Mouse (Mus musculus): ENCODE data around the gene Gm21083.
"Not testable (repeated sequence)": the region's sequence is repeated elsewhere in the genome, so short reads cannot be mapped to it uniquely, and the experiment has no call there.

GRCm38 (mm10) chr5:15601481-15601880, 24.3 kb downstream of the Gm21083 start:
- not testable (repeated sequence) for TF ChIP-seq CTCF (IDR thresholded peaks at IDR 0.05; ENCODE audit: low read depth, low read length); POLR2A (IDR thresholded peaks at IDR 0.05; ENCODE audit: extremely low read depth, insufficient read depth, low read length)

All from liver, adult 2 months (tissue).